Mouse (Mus musculus): ENCODE data around the gene Iqce.
A peak's percentile ranks its signal among the peaks of the same experiment; 100 is the strongest.

Gene Iqce

GRCm38 (mm10) chr5:140644702-140645201, 57.4 kb downstream of the Iqce start:
- Histone ChIP-seq H3K36me3 (ENCODE audit: insufficient read depth, low read length) (no peaks in the 10 kb centered on the region), H3K4me1 (replicated peaks; ENCODE audit: low read depth, low read length) (peaks cover 32% of the 10 kb centered on the region), H3K9me3 (ENCODE audit: low read length) (peaks cover 15% of the 10 kb centered on the region), H3K27me3 (ENCODE audit: insufficient read depth, low read length) (peaks cover under 1% of the 10 kb centered on the region), H3K4me3 (replicated peaks; ENCODE audit: low read length) (no peak overlapping the region)
- no peak for TF ChIP-seq CTCF (conservative IDR thresholded peaks at IDR 0.05; ENCODE audit: low read length)

- peaks cover 15% of the 10 kb centered on the region for H3K9me3 ChIP-seq (ENCODE audit: low read length)
Observed at GRCm38 (mm10) chr5:140644263-140644662, 57.9 kb downstream of the Iqce start.

GRCm38 (mm10) chr5:140642076-140642475, 60.1 kb downstream of the Iqce start:
- H3K27me3 ChIP-seq (ENCODE audit: insufficient read depth, low read length), result no peaks in the 10 kb centered on the region
- H3K4me3 ChIP-seq (replicated peaks; ENCODE audit: low read length), result no peak overlapping the region
- no peak for TF ChIP-seq NANOG (IDR thresholded peaks at IDR 0.05; ENCODE audit: borderline replicate concordance, low read length)
- no peak for TF ChIP-seq POU5F1 (IDR thresholded peaks at IDR 0.05; ENCODE audit: borderline replicate concordance, low read length)
- no peak for TF ChIP-seq CTCF (conservative IDR thresholded peaks at IDR 0.05; ENCODE audit: low read length)
- peaks cover 38% of the 10 kb centered on the region for H3K4me1 ChIP-seq (replicated peaks; ENCODE audit: low read depth, low read length)
- peaks cover 2% of the 10 kb centered on the region; the same call in 1 of the 2 replicates for H3K9me3 ChIP-seq (ENCODE audit: low read length)
- H3K36me3 ChIP-seq (ENCODE audit: insufficient read depth, low read length), result no peaks in the 10 kb centered on the region

More at GRCm38 (mm10) chr5:140644263-140644662, 57.9 kb downstream of the Iqce start:
- H3K27me3 ChIP-seq (ENCODE audit: insufficient read depth, low read length), result no peaks in the 10 kb centered on the region
- H3K36me3 ChIP-seq (ENCODE audit: insufficient read depth, low read length), result no peaks in the 10 kb centered on the region
- TF ChIP-seq CTCF (conservative IDR thresholded peaks at IDR 0.05; ENCODE audit: low read length) (peak; percentile 25), NANOG (IDR thresholded peaks at IDR 0.05; ENCODE audit: borderline replicate concordance, low read length) (no peak)
- no peak overlapping the region for H3K4me3 ChIP-seq (replicated peaks; ENCODE audit: low read length)
- H3K4me1 ChIP-seq (replicated peaks; ENCODE audit: low read depth, low read length), result peaks cover 32% of the 10 kb centered on the region

- Histone ChIP-seq H3K4me1 (replicated peaks; ENCODE audit: low read depth, low read length) (peaks cover 38% of the 10 kb centered on the region), H3K4me3 (replicated peaks; ENCODE audit: low read length) (no peak overlapping the region), H3K27me3 (ENCODE audit: insufficient read depth, low read length) (no peaks in the 10 kb centered on the region), H3K9me3 (ENCODE audit: low read length) (no peaks in the 10 kb centered on the region), H3K36me3 (ENCODE audit: insufficient read depth, low read length) (no peaks in the 10 kb centered on the region)
- TF ChIP-seq NANOG (IDR thresholded peaks at IDR 0.05; ENCODE audit: borderline replicate concordance, low read length), result no peak
- no peak for TF ChIP-seq POU5F1 (IDR thresholded peaks at IDR 0.05; ENCODE audit: borderline replicate concordance, low read length)
- TF ChIP-seq CTCF (conservative IDR thresholded peaks at IDR 0.05; ENCODE audit: low read length), result no peak
Observed at GRCm38 (mm10) chr5:140641254-140641928, 60.8 kb downstream of the Iqce start.

- Histone ChIP-seq H3K4me3 (replicated peaks; ENCODE audit: low read length) (no peak overlapping the region), H3K27me3 (ENCODE audit: insufficient read depth, low read length) (no peaks in the 10 kb centered on the region), H3K36me3 (ENCODE audit: insufficient read depth, low read length) (no peaks in the 10 kb centered on the region), H3K4me1 (replicated peaks; ENCODE audit: low read depth, low read length) (peaks cover 44% of the 10 kb centered on the region), H3K9me3 (ENCODE audit: low read length) (no peaks in the 10 kb centered on the region)
- TF ChIP-seq NANOG (IDR thresholded peaks at IDR 0.05; ENCODE audit: borderline replicate concordance, low read length) (no peak), CTCF (conservative IDR thresholded peaks at IDR 0.05; ENCODE audit: low read length) (no peak)
Observed at GRCm38 (mm10) chr5:140640812-140641211, 61.4 kb downstream of the Iqce start.

- TF ChIP-seq NANOG (IDR thresholded peaks at IDR 0.05; ENCODE audit: borderline replicate concordance, low read length), result no peak
- TF ChIP-seq CTCF (conservative IDR thresholded peaks at IDR 0.05; ENCODE audit: low read length), result no peak
- TF ChIP-seq POU5F1 (IDR thresholded peaks at IDR 0.05; ENCODE audit: borderline replicate concordance, low read length), result no peak
Observed at GRCm38 (mm10) chr5:140639871-140640270, 62.3 kb downstream of the Iqce start.

GRCm38 (mm10) chr5:140639312-140639711, 62.9 kb downstream of the Iqce start:
- peaks cover 7% of the 10 kb centered on the region for H3K36me3 ChIP-seq (ENCODE audit: insufficient read depth, low read length)
- H3K4me3 ChIP-seq (replicated peaks; ENCODE audit: low read length), result no peak overlapping the region
- H3K27me3 ChIP-seq (ENCODE audit: insufficient read depth, low read length), result no peaks in the 10 kb centered on the region
- no peak for TF ChIP-seq CTCF (conservative IDR thresholded peaks at IDR 0.05; ENCODE audit: low read length)
- no peak for TF ChIP-seq NANOG (IDR thresholded peaks at IDR 0.05; ENCODE audit: borderline replicate concordance, low read length)
- no peak for TF ChIP-seq POU5F1 (IDR thresholded peaks at IDR 0.05; ENCODE audit: borderline replicate concordance, low read length)
- H3K4me1 ChIP-seq (replicated peaks; ENCODE audit: low read depth, low read length), result peaks cover 47% of the 10 kb centered on the region
- no peaks in the 10 kb centered on the region for H3K9me3 ChIP-seq (ENCODE audit: low read length)

More at GRCm38 (mm10) chr5:140639871-140640270, 62.3 kb downstream of the Iqce start:
- Histone ChIP-seq H3K4me1 (replicated peaks; ENCODE audit: low read depth, low read length) (peaks cover 46% of the 10 kb centered on the region), H3K27me3 (ENCODE audit: insufficient read depth, low read length) (no peaks in the 10 kb centered on the region), H3K4me3 (replicated peaks; ENCODE audit: low read length) (no peak overlapping the region), H3K9me3 (ENCODE audit: low read length) (no peaks in the 10 kb centered on the region), H3K36me3 (ENCODE audit: insufficient read depth, low read length) (peaks cover 1% of the 10 kb centered on the region)

- Histone ChIP-seq H3K36me3 (ENCODE audit: insufficient read depth, low read length) (peaks cover 8% of the 10 kb centered on the region), H3K9me3 (ENCODE audit: low read length) (no peaks in the 10 kb centered on the region), H3K4me1 (replicated peaks; ENCODE audit: low read depth, low read length) (peaks cover 54% of the 10 kb centered on the region), H3K4me3 (replicated peaks; ENCODE audit: low read length) (no peak overlapping the region), H3K27me3 (ENCODE audit: insufficient read depth, low read length) (no peaks in the 10 kb centered on the region)
- TF ChIP-seq NANOG (IDR thresholded peaks at IDR 0.05; ENCODE audit: borderline replicate concordance, low read length) (no peak), POU5F1 (IDR thresholded peaks at IDR 0.05; ENCODE audit: borderline replicate concordance, low read length) (no peak), CTCF (conservative IDR thresholded peaks at IDR 0.05; ENCODE audit: low read length) (no peak)
Observed at GRCm38 (mm10) chr5:140638484-140638883, 63.7 kb downstream of the Iqce start.

GRCm38 (mm10) chr5:140637989-140638388, 64.2 kb downstream of the Iqce start:
- no peaks in the 10 kb centered on the region for H3K27me3 ChIP-seq (ENCODE audit: insufficient read depth, low read length)
- no peaks in the 10 kb centered on the region for H3K9me3 ChIP-seq (ENCODE audit: low read length)
- H3K4me1 ChIP-seq (replicated peaks; ENCODE audit: low read depth, low read length), result peaks cover 56% of the 10 kb centered on the region
- TF ChIP-seq NANOG (IDR thresholded peaks at IDR 0.05; ENCODE audit: borderline replicate concordance, low read length) (no peak), CTCF (conservative IDR thresholded peaks at IDR 0.05; ENCODE audit: low read length) (no peak), POU5F1 (IDR thresholded peaks at IDR 0.05; ENCODE audit: borderline replicate concordance, low read length) (no peak)
- H3K4me3 ChIP-seq (replicated peaks; ENCODE audit: low read length), result no peak overlapping the region
- H3K36me3 ChIP-seq (ENCODE audit: insufficient read depth, low read length), result peaks cover 13% of the 10 kb centered on the region

Measured in E14TG2a.4 (cell line).